Mouse (Mus musculus) liver, embryonic 16.5 days (tissue): Measurements from ENCODE around the gene Prss32. TPM values are rescaled to one million over a fixed set of nuclear protein-coding genes. Genes with fewer than 3 reads are reported as not detected.

ENCODE experiments used
- ATAC-seq: fragments of 200-750 bp; cut with Nextera tagmentation; 2 replicates; pipeline ENCODE4 v1.8.0; 2017; ENCODE audit warnings: low read depth, mild to moderate bottlenecking, moderate number of reproducible peaks, moderate library complexity
- H3K27ac ChIP-seq: fragments of 300-500 bp; sonication (generic); 2 replicates; pipeline ENCODE4 v1.5.1; 2014; ENCODE audit warnings: mild to moderate bottlenecking, low read length
- H3K27me3 ChIP-seq: fragments of 300-500 bp; sonication (generic); 2 replicates; pipeline ENCODE4 v1.6.1; 2014; ENCODE audit warnings: low read depth, low read length, mixed read lengths; ENCODE audit not compliant: control insufficient read depth, insufficient read depth
- H3K36me3 ChIP-seq: fragments of 300-500 bp; sonication (generic); 2 replicates; pipeline ENCODE4 v1.6.1; 2014; ENCODE audit warnings: mild to moderate bottlenecking; ENCODE audit not compliant: control insufficient read depth, insufficient read depth
- H3K4me1 ChIP-seq: fragments of 300-500 bp; sonication (generic); 2 replicates; pipeline ENCODE4 v1.6.1; 2014; ENCODE audit warnings: low read depth, low read length, mixed read lengths; ENCODE audit not compliant: control insufficient read depth
- H3K4me2 ChIP-seq: fragments of 300-500 bp; sonication (generic); 2 replicates; pipeline ENCODE4 v1.6.1; 2014; ENCODE audit warnings: low read depth, low read length, mixed read lengths
- H3K4me3 ChIP-seq: fragments of 300-500 bp; sonication (generic); 2 replicates; pipeline ENCODE4 v1.5.1; 2014; ENCODE audit warnings: low read depth, mild to moderate bottlenecking, low read length
- H3K9ac ChIP-seq: fragments of 300-500 bp; sonication (generic); 2 replicates; pipeline ENCODE4 v1.6.1; 2014; ENCODE audit warnings: low read depth, low read length
- H3K9me3 ChIP-seq: fragments of 300-500 bp; sonication (generic); replicated peaks from 2 replicates; pipeline ENCODE4 v1.6.1; 2016; ENCODE audit warnings: low read length; ENCODE audit not compliant: control insufficient read depth
- WGBS: fragments of 180-500 bp; shearing (Covaris S2); extraction: QIAGEN DNeasy Blood & Tissue Kit; methylation state at CpG from one replicate; pipeline ENCODE4 v1.1.7; 2014; ENCODE audit not compliant: insufficient replicate concordance; 5-methylcytosine and 5-hydroxymethylcytosine counted together
- polyA plus RNA-seq: library from polyadenylated mRNA; unstranded; fragments of >200 nt; fragmentation: Nextera tagmentation; extraction: Ambion mirVana; gene quantifications from 2 replicates; pipeline ENCODE4 v1.2.1, GENCODE M21; 2015

Prss32 gene
- polyA plus RNA-seq, 1 experiment from 2014 or later, result not detected

GRCm38 (mm10) chr17:23807918-23808317 is 35.7 kb upstream of the Prss32 start:
- Histone ChIP-seq H3K27me3 (no peaks in the 10 kb centered on the region), H3K9me3 (no peaks in the 10 kb centered on the region), H3K4me3 (no peak overlapping the region), H3K9ac (no peak overlapping the region), H3K27ac (no peak overlapping the region), H3K36me3 (peaks cover 59% of the 10 kb centered on the region), H3K4me2 (no peak overlapping the region), H3K4me1 (peaks cover 21% of the 10 kb centered on the region)
- 86% methylated on average over 3 of the region's 3 CpGs for WGBS
- no peak for ATAC-seq

GRCm38 (mm10) chr17:23815641-23816040 is 28.0 kb upstream of the Prss32 start:
- no peak for ATAC-seq
- Histone ChIP-seq H3K9ac (no peak overlapping the region), H3K36me3 (peaks cover 94% of the 10 kb centered on the region), H3K9me3 (peaks cover 36% of the 10 kb centered on the region), H3K27me3 (no peaks in the 10 kb centered on the region), H3K4me2 (no peak overlapping the region), H3K4me1 (no peaks in the 10 kb centered on the region), H3K27ac (no peak overlapping the region), H3K4me3 (no peak overlapping the region)
- WGBS, result 98% methylated on average over 16 of the region's 16 CpGs

GRCm38 (mm10) chr17:23818579-23818978 is 25.1 kb upstream of the Prss32 start:
- Histone ChIP-seq H3K9ac (no peak overlapping the region), H3K27ac (no peak overlapping the region), H3K27me3 (no peaks in the 10 kb centered on the region), H3K4me3 (no peak overlapping the region), H3K4me1 (no peaks in the 10 kb centered on the region), H3K36me3 (peaks cover 95% of the 10 kb centered on the region), H3K9me3 (peaks cover 36% of the 10 kb centered on the region), H3K4me2 (no peak overlapping the region)
- no peak for ATAC-seq
- WGBS, result 97% methylated on average over 8 of the region's 8 CpGs

- H3K27me3 ChIP-seq, result no peaks in the 10 kb centered on the region
- 96% methylated on average over 25 of the region's 25 CpGs for WGBS
- ATAC-seq, result no peak
- H3K9ac ChIP-seq, result no peak overlapping the region
- H3K36me3 ChIP-seq, result peaks cover 94% of the 10 kb centered on the region
- H3K4me1 ChIP-seq, result no peaks in the 10 kb centered on the region
- H3K9me3 ChIP-seq, result peaks cover 36% of the 10 kb centered on the region
- H3K27ac ChIP-seq, result no peak overlapping the region
- no peak overlapping the region for H3K4me2 ChIP-seq
- no peak overlapping the region for H3K4me3 ChIP-seq
Measured at GRCm38 (mm10) chr17:23819235-23819634, 24.4 kb upstream of the Prss32 start.

GRCm38 (mm10) chr17:23820731-23821130 is 22.9 kb upstream of the Prss32 start:
- Histone ChIP-seq H3K4me1 (no peaks in the 10 kb centered on the region), H3K9me3 (peaks cover 30% of the 10 kb centered on the region), H3K4me2 (no peak overlapping the region), H3K27me3 (no peaks in the 10 kb centered on the region), H3K36me3 (peaks cover 92% of the 10 kb centered on the region), H3K27ac (no peak overlapping the region), H3K4me3 (no peak overlapping the region), H3K9ac (no peak overlapping the region)
- no peak for ATAC-seq
- WGBS, result 90% methylated on average over 5 of the region's 5 CpGs

GRCm38 (mm10) chr17:23822094-23822493 is 21.6 kb upstream of the Prss32 start:
- WGBS, result 76% methylated on average over 6 of the region's 6 CpGs
- ATAC-seq, result no peak
- peaks cover 24% of the 10 kb centered on the region for H3K9me3 ChIP-seq
- H3K27me3 ChIP-seq, result no peaks in the 10 kb centered on the region
- H3K36me3 ChIP-seq, result peaks cover 89% of the 10 kb centered on the region
- no peak overlapping the region for H3K4me3 ChIP-seq
- H3K9ac ChIP-seq, result no peak overlapping the region
- H3K4me2 ChIP-seq, result no peak overlapping the region
- H3K4me1 ChIP-seq, result no peaks in the 10 kb centered on the region; the same call in 1 of the 2 replicates
- no peak overlapping the region for H3K27ac ChIP-seq

GRCm38 (mm10) chr17:23823018-23823417 is 20.6 kb upstream of the Prss32 start:
- no peak overlapping the region for H3K27ac ChIP-seq
- WGBS, result 87% methylated on average over 16 of the region's 16 CpGs
- H3K4me1 ChIP-seq, result peaks cover 9% of the 10 kb centered on the region
- ATAC-seq, result no peak
- H3K4me3 ChIP-seq, result no peak overlapping the region
- H3K27me3 ChIP-seq, result no peaks in the 10 kb centered on the region
- H3K36me3 ChIP-seq, result peaks cover 80% of the 10 kb centered on the region
- H3K9me3 ChIP-seq, result peaks cover 20% of the 10 kb centered on the region
- no peak overlapping the region for H3K9ac ChIP-seq
- no peak overlapping the region for H3K4me2 ChIP-seq

GRCm38 (mm10) chr17:23823614-23824013 is 20.0 kb upstream of the Prss32 start:
- Histone ChIP-seq H3K4me2 (no peak overlapping the region), H3K4me3 (no peak overlapping the region), H3K27me3 (no peaks in the 10 kb centered on the region), H3K27ac (no peak overlapping the region), H3K9me3 (peaks cover 14% of the 10 kb centered on the region), H3K36me3 (peaks cover 74% of the 10 kb centered on the region), H3K9ac (no peak overlapping the region), H3K4me1 (peaks cover 12% of the 10 kb centered on the region)
- ATAC-seq, result no peak
- WGBS, result 91% methylated on average over 12 of the region's 12 CpGs

GRCm38 (mm10) chr17:23825591-23825990 is 18.1 kb upstream of the Prss32 start:
- Histone ChIP-seq H3K9me3 (peaks cover 3% of the 10 kb centered on the region; the same call in 1 of the 2 replicates), H3K27ac (no peak overlapping the region), H3K9ac (no peak overlapping the region), H3K4me1 (peaks cover 17% of the 10 kb centered on the region), H3K4me3 (no peak overlapping the region), H3K27me3 (peaks cover 4% of the 10 kb centered on the region; the same call in 1 of the 2 replicates), H3K36me3 (peaks cover 54% of the 10 kb centered on the region), H3K4me2 (no peak overlapping the region)
- no peak for ATAC-seq
- WGBS, result 80% methylated on average over 4 of the region's 4 CpGs
